Mouse (Mus musculus): ENCODE data around the gene Klf12. TPM values are rescaled to one million over a fixed set of nuclear protein-coding genes. Genes with fewer than 3 reads are reported as not detected.

The Klf12 gene
- polyA plus RNA-seq, 1 experiment from 2014 or later: 3.1 TPM

DNA sequence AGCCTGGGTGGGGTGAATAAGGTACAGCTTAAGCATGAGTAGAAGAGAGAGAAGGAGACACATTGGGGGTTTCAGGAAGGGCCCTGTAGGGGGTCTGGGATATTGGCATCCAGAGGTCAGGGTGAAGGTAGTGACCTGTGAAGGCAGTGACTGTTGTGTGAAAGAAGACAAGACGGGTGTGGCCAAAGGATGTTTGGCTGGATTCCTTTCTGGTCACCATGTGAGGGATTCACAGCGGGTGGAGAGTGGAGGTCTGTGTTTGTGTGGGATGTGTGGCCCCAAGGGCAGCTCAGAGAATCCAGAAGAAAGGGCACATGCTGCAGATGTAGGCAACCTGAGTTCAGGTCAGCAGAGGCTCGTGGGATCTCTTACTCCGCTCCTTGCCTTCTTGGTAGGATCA is 29.6 kb upstream of the Klf12 start:
- no peaks in the 10 kb centered on the region for H3K36me3 ChIP-seq (ENCODE audit: control insufficient read depth, insufficient read depth)
- no peaks in the 10 kb centered on the region for H3K4me1 ChIP-seq (replicated peaks; ENCODE audit: control insufficient read depth, insufficient read depth, low read length)
- TF ChIP-seq CTCF (IDR thresholded peaks at IDR 0.05; ENCODE audit: low read depth): no peak
- H3K9ac ChIP-seq (ENCODE audit: low read depth, low read length): no peak overlapping the region
- WGBS: 84% methylated on average over 4 of the region's 4 CpGs
- H3K27ac ChIP-seq (ENCODE audit: low read depth, low read length): no peak overlapping the region
- H3K4me3 ChIP-seq (ENCODE audit: low read depth, low read length): no peak overlapping the region
- no peaks in the 10 kb centered on the region for H3K27me3 ChIP-seq (replicated peaks; ENCODE audit: control insufficient read depth, insufficient read depth, low read length)
- ATAC-seq: no peak
- H3K9me3 ChIP-seq (ENCODE audit: control insufficient read depth): no peaks in the 10 kb centered on the region
- H3K4me2 ChIP-seq (replicated peaks; ENCODE audit: low read depth): no peak overlapping the region

DNA sequence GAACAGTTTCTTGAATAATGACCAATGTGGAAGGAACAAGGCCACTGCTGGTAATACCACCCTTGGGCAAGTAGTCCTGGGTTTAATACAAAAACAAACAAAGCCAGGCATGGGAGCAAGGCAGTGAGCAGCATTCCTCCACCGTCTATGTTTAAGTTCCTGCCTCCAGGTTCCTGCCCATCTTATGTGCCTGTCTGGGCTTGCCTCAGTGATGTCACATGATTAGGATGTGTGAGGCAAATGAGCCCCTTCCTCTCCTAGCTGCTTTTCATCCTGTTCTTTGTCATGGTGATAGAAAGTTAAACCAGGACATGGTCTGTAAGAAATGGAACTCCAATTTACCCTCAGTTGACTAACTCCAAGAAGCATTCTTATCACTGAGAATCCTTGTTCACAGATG is 16.4 kb upstream of the Klf12 start:
- Histone ChIP-seq H3K9me3 (ENCODE audit: control insufficient read depth) (no peaks in the 10 kb centered on the region), H3K4me2 (replicated peaks; ENCODE audit: low read depth) (no peak overlapping the region), H3K27me3 (replicated peaks; ENCODE audit: control insufficient read depth, insufficient read depth, low read length) (no peaks in the 10 kb centered on the region), H3K4me3 (ENCODE audit: low read depth, low read length) (no peak overlapping the region), H3K36me3 (ENCODE audit: control insufficient read depth, insufficient read depth) (no peaks in the 10 kb centered on the region), H3K9ac (ENCODE audit: low read depth, low read length) (no peak overlapping the region), H3K27ac (ENCODE audit: low read depth, low read length) (no peak overlapping the region), H3K4me1 (replicated peaks; ENCODE audit: control insufficient read depth, insufficient read depth, low read length) (no peaks in the 10 kb centered on the region)
- 58% methylated on average over 1 of the region's 1 CpGs for WGBS
- TF ChIP-seq CTCF (IDR thresholded peaks at IDR 0.05; ENCODE audit: low read depth): no peak
- ATAC-seq: no peak

DNA sequence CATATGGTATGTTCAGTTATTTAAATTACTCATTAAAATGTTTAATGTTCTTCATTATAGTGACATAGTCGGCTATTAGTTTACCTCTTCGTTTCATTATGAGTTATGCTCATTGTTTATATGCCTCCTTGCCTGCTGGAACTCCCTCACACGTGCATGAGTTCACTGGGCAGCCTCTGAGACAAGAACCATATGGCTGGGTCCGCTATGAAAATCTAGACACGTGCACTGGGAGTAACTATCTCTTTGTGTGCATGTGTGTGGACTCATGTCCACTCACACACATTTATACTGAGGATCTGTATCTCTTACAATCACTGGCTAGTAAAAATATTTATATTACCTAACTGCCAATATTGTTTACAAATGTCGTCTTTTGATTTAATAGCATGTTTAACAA is 14.4 kb upstream of the Klf12 start:
- TF ChIP-seq CTCF (IDR thresholded peaks at IDR 0.05; ENCODE audit: low read depth): no peak
- no peak overlapping the region for H3K4me2 ChIP-seq (replicated peaks; ENCODE audit: low read depth)
- no peaks in the 10 kb centered on the region for H3K27me3 ChIP-seq (replicated peaks; ENCODE audit: control insufficient read depth, insufficient read depth, low read length)
- H3K9me3 ChIP-seq (ENCODE audit: control insufficient read depth): no peaks in the 10 kb centered on the region
- H3K27ac ChIP-seq (ENCODE audit: low read depth, low read length): no peak overlapping the region
- ATAC-seq: no peak
- H3K4me1 ChIP-seq (replicated peaks; ENCODE audit: control insufficient read depth, insufficient read depth, low read length): no peaks in the 10 kb centered on the region
- no peak overlapping the region for H3K9ac ChIP-seq (ENCODE audit: low read depth, low read length)
- H3K36me3 ChIP-seq (ENCODE audit: control insufficient read depth, insufficient read depth): no peaks in the 10 kb centered on the region
- 60% methylated on average over 6 of the region's 6 CpGs for WGBS
- no peak overlapping the region for H3K4me3 ChIP-seq (ENCODE audit: low read depth, low read length)

DNA sequence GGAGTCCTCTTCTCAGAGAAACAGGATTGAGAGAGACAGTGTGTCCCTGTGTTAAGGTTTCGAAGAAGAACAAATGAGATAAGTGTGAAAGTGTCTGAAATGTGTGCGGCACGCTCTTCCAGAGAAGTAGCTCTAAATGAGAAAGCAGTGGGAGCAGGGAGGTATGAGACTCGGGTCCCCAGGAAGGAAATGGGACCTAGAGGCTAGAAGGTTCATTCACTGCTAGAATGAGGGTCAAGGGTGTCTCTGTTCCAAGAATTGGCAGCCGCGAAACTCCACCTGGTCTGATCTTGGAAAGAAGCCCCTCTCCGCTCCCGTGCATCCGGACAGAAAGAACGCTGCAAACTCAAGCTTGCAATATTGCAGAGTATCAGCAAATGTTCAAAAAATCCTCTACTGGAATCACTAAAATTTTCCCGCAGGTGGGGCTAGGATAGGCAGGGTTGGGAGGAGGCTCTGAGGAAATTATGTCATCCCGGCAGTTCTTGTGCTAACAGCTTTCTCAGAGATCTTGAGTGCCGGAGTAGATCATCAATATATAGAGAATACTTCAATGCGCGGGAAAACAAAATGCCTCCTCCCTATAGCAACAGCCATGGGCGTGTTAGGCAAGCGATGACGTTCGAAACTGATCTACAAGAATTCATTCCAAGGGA is 2.2 kb upstream of the Klf12 start:
- H3K9me3 ChIP-seq (ENCODE audit: control insufficient read depth): no peaks in the 10 kb centered on the region
- 12% methylated on average over 19 of the region's 19 CpGs for WGBS
- no peaks in the 10 kb centered on the region for H3K27me3 ChIP-seq (replicated peaks; ENCODE audit: control insufficient read depth, insufficient read depth, low read length)
- H3K36me3 ChIP-seq (ENCODE audit: control insufficient read depth, insufficient read depth): no peaks in the 10 kb centered on the region
- no peak for TF ChIP-seq CTCF (IDR thresholded peaks at IDR 0.05; ENCODE audit: low read depth)
- H3K27ac ChIP-seq (ENCODE audit: low read depth, low read length): no peak overlapping the region
- H3K9ac ChIP-seq (ENCODE audit: low read depth, low read length): no peak overlapping the region
- peak overlapping the region; percentile 70 for H3K4me3 ChIP-seq (ENCODE audit: low read depth, low read length)
- H3K4me1 ChIP-seq (replicated peaks; ENCODE audit: control insufficient read depth, insufficient read depth, low read length): no peaks in the 10 kb centered on the region
- peak overlapping the region; percentile 100 for H3K4me2 ChIP-seq (replicated peaks; ENCODE audit: low read depth)
- no peak for ATAC-seq

DNA sequence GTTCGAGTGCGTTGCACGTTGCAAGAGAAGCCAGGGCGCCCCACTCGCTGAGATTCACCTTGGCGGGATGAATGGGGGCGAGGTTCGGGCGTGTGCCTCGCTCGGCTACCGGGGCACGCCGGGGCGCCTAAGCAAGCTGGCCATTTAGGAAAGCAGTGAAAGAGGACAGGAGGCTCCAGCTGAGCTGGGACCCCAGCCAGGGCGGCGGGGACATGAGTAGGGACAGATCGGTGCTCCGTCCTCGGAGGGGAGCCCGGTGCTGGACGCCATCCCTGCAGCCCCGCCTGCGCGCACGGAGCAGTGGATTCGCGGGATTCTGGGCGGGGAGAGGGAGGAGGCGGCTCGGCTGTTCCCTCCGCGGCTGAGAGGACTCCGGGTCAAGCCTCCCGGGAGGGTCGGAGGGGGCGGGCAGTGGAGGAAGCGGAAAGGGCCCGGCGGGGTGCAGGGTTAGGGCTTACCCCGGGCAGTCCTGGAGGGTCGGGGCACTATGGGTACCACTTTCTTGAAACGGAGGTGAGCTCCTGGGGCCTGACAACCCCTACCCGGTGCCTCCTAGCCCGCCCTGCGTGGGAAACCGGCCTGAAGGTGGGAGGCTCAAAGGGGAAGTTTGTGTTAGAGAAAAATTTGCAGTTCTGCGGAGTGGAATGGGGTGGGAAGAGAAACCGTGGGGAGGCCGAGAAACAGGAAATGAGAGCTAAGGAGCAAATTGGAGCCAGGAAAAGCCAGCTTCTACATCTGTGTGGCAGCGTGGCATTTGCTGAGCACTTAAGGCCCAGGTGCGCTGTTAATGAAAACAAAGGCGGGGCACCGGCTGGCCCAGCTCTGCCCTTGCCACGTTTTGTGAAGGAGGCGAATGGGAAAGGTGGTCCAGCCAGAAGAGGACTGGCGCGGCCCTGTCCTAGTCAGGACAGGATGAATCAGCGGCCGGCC is 1.4 kb upstream of the Klf12 start:
- Histone ChIP-seq H3K36me3 (ENCODE audit: control insufficient read depth, insufficient read depth) (no peaks in the 10 kb centered on the region), H3K4me2 (replicated peaks; ENCODE audit: low read depth) (peak overlapping the region; percentile 100), H3K27ac (ENCODE audit: low read depth, low read length) (no peak overlapping the region; the same call in 1 of the 2 replicates), H3K9me3 (ENCODE audit: control insufficient read depth) (no peaks in the 10 kb centered on the region), H3K4me3 (ENCODE audit: low read depth, low read length) (peak overlapping the region; percentile 70), H3K9ac (ENCODE audit: low read depth, low read length) (peak overlapping the region; percentile 43), H3K27me3 (replicated peaks; ENCODE audit: control insufficient read depth, insufficient read depth, low read length) (no peaks in the 10 kb centered on the region), H3K4me1 (replicated peaks; ENCODE audit: control insufficient read depth, insufficient read depth, low read length) (no peaks in the 10 kb centered on the region)
- 2% methylated on average over 59 of the region's 60 CpGs for WGBS
- peak; percentile 60 for ATAC-seq
- no peak for TF ChIP-seq CTCF (IDR thresholded peaks at IDR 0.05; ENCODE audit: low read depth)

DNA sequence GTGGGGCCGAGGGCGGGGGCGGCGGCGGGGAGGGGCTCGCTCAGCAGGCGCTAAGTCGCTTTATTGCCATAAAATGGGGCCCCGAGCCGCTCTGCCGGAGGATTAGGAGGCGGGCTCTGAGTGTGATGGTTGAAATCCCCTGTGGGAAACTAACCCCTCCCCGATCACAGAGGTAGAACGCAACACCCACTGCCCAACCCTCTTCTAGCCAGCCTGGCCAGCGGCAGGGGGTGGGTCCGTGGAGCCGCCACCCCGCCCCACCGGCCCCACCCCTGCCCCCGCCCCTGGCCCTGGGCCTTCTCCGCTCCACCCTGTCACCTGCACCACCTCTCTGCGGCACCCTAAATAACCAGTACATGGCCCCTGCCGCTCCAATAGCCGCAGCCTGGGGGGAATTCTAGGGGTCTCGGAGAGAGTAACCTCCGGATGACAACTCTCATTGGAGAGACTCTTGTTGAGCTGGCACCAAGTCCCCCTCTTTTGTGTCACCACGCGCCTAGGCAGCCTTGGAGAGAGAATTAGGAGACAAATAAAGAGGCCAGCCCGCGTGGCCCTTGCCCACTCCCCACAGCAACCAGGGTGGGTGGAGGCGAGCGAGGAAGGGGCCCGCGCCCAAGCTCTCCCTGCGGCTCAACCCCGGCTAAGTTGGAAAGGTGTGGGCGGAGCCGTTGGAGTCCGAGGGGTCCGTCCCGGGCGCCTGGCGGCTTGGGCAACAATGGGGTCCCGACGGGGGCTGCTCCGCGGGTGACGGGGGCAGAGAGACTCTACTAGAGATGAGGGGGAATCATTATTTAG is 579 bp upstream of the Klf12 start:
- peak overlapping the region; percentile 43 for H3K9ac ChIP-seq (ENCODE audit: low read depth, low read length)
- no peaks in the 10 kb centered on the region for H3K9me3 ChIP-seq (ENCODE audit: control insufficient read depth)
- peak overlapping the region; percentile 100 for H3K4me2 ChIP-seq (replicated peaks; ENCODE audit: low read depth)
- H3K36me3 ChIP-seq (ENCODE audit: control insufficient read depth, insufficient read depth): no peaks in the 10 kb centered on the region
- H3K4me1 ChIP-seq (replicated peaks; ENCODE audit: control insufficient read depth, insufficient read depth, low read length): peaks cover 3% of the 10 kb centered on the region; the same call in 1 of the 2 replicates
- 1% methylated on average over 38 of the region's 48 CpGs for WGBS
- H3K27ac ChIP-seq (ENCODE audit: low read depth, low read length): peak overlapping the region; percentile 68
- no peak for TF ChIP-seq CTCF (IDR thresholded peaks at IDR 0.05; ENCODE audit: low read depth)
- no peaks in the 10 kb centered on the region for H3K27me3 ChIP-seq (replicated peaks; ENCODE audit: control insufficient read depth, insufficient read depth, low read length)
- peak; percentile 82 for ATAC-seq
- H3K4me3 ChIP-seq (ENCODE audit: low read depth, low read length): peak overlapping the region; percentile 70
